Mouse (Mus musculus) kidney, adult 2 months (tissue): ENCODE measurements at regions not wholly inside any gene's neighbourhood (a gene's known extent, or its start where the extent isn't known, plus 50 kb on each side); places are given as distances from the start of the nearest gene placed in this dataset.
"Not testable (repeated sequence)": the region's sequence is repeated elsewhere in the genome, so short reads cannot be mapped to it uniquely, and the experiment has no call there.

Experiments
- DNase-seq: peaks from one replicate; pipeline ENCODE4 v3.0.0; 2021
- H3K27ac ChIP-seq: fragments of 200-500 bp; 2 replicates; pipeline ENCODE4 v1.5.1; 2012; ENCODE audit warnings: low read depth, low read length, control low read depth, inconsistent platforms; ENCODE audit not compliant: insufficient read depth
- H3K27me3 ChIP-seq: fragments of 200-500 bp; replicated peaks from 2 replicates; pipeline ENCODE4 v1.6.1; 2012; ENCODE audit warnings: mild to moderate bottlenecking, moderate library complexity, low read length, inconsistent platforms; ENCODE audit not compliant: control insufficient read depth, insufficient read depth
- H3K36me3 ChIP-seq: fragments of 200-500 bp; 2 replicates; pipeline ENCODE4 v1.6.1; 2012; ENCODE audit warnings: mild to moderate bottlenecking, moderate library complexity, low read length, inconsistent platforms; ENCODE audit not compliant: control insufficient read depth, insufficient read depth
- H3K4me1 ChIP-seq: fragments of 200-500 bp; 2 replicates; pipeline ENCODE4 v1.6.1; 2011; ENCODE audit warnings: low read length; ENCODE audit not compliant: control insufficient read depth, insufficient read depth
- H3K4me3 ChIP-seq: fragments of 200-500 bp; 2 replicates; pipeline ENCODE4 v1.5.1; 2011; ENCODE audit warnings: mild to moderate bottlenecking, low read depth, low read length, control low read depth; ENCODE audit not compliant: insufficient read depth
- CTCF ChIP-seq: fragments of 200-500 bp; conservative IDR thresholded peaks from 2 replicates; pipeline ENCODE4 v1.5.1; 2011; ENCODE audit warnings: low read depth, mild to moderate bottlenecking, control low read depth, low read length, moderate library complexity, mixed read lengths; ENCODE audit not compliant: insufficient read depth, insufficient read length
- POLR2A ChIP-seq: fragments of 200-500 bp; IDR thresholded peaks from one replicate; pipeline ENCODE4 v1.6.1; 2011; ENCODE audit warnings: low read depth, low read length, control low read depth
- WGBS: fragments of 180-500 bp; shearing (Covaris S2); methylation state at CpG from one replicate; pipeline ENCODE4 v1.1.7; 2018; 5-methylcytosine and 5-hydroxymethylcytosine counted together

GRCm38 (mm10) chr19:19770990-19771389 is 619.8 kb downstream of the Anxa1 start:
- no peak overlapping the region for H3K27ac ChIP-seq
- H3K36me3 ChIP-seq: no peaks in the 10 kb centered on the region
- TF ChIP-seq POLR2A (no peak), CTCF (no peak)
- WGBS: 21% methylated on average over 1 of the region's 1 CpGs
- no peaks in the 10 kb centered on the region for H3K4me1 ChIP-seq
- H3K4me3 ChIP-seq: no peak overlapping the region
- DNase-seq: no peak
- no peaks in the 10 kb centered on the region for H3K27me3 ChIP-seq

GRCm38 (mm10) chr19:19750069-19750599 is 639.1 kb upstream of the Rorb start:
- H3K4me3 ChIP-seq, H3K27me3 ChIP-seq, H3K4me1 ChIP-seq, H3K36me3 ChIP-seq, DNase-seq, H3K27ac ChIP-seq: not testable (repeated sequence)
- 81% methylated on average over 3 of the region's 3 CpGs for WGBS

DNA sequence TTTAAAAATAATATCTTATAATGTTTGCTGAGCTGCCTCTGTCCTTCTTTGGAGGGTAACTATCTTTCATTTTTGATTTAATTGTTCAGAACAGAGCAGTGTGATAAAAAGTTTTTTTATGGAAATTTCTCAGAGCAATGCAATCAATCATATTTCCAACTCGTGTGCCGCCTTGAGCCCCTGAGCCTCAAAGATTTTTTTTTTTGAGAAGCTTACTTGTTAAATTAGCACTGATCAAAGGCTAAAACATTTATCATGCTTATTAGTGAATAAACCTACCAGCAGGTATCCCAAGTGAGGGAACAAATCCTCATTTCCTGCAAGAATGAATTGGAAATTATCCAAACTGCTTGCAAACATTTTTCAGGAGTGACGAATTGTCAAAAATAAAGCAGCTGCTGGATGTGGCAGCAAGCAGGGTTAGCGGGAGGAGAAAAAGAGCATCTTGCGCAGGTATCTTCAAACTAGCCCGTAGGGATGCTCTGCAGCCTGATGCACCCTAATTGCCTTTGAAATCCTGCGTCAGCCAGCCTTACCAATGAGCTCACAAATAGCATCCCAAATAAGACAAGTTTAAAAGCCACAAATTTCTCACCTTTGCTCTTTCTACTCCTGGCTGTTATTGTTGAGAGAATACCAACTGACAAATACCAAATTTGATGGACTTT is 637.0 kb upstream of the Rorb start:
- TF ChIP-seq CTCF: no peak
- TF ChIP-seq POLR2A: no peak
- 71% methylated on average over 7 of the region's 7 CpGs for WGBS

DNA sequence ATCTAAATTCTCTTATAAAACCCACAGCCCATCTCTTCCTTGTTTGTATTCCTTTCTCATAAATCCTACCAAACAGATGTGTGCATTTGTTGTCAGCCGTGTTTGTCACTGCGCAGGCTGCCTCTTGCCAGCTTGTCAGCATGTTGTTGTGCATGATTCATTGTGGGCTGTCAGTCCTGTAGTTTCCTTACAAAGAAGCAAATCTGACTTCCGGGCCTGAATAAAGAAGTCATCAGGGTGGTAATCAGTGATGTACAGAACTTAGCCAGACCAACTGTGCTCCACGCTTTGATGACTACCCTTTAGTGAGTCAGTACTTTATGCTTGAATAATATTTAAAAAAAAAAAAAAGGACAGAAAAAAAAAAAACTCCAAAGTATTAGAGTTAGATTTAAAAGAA is 608.9 kb upstream of the Rorb start:
- Histone ChIP-seq H3K4me3 (no peak overlapping the region), H3K36me3 (no peaks in the 10 kb centered on the region), H3K27ac (no peak overlapping the region), H3K4me1 (no peaks in the 10 kb centered on the region), H3K27me3 (no peaks in the 10 kb centered on the region)
- no peak for TF ChIP-seq POLR2A
- TF ChIP-seq CTCF: no peak
- 64% methylated on average over 4 of the region's 4 CpGs for WGBS
- DNase-seq: no peak

More for the DNA sequence above, 637.0 kb upstream of the Rorb start:
- no peak for DNase-seq
- no peaks in the 10 kb centered on the region for H3K27me3 ChIP-seq
- H3K4me3 ChIP-seq: no peak overlapping the region
- no peaks in the 10 kb centered on the region for H3K36me3 ChIP-seq
- no peak overlapping the region for H3K27ac ChIP-seq
- H3K4me1 ChIP-seq: no peaks in the 10 kb centered on the region
